Mouse (Mus musculus) small intestine, adult 2 months (tissue): ENCODE data around the gene Cntn2.

ENCODE experiments used
- CTCF ChIP-seq: fragments of 200-500 bp; IDR thresholded peaks from 2 replicates; pipeline ENCODE4 v1.5.1; 2012; ENCODE audit warnings: low read depth, mild to moderate bottlenecking, control low read depth, inconsistent platforms, low read length, moderate library complexity, mixed read lengths; ENCODE audit not compliant: insufficient replicate concordance, insufficient read length; ENCODE audit errors: extremely low read depth
- POLR2A ChIP-seq: fragments of 200-500 bp; IDR thresholded peaks from 2 replicates; pipeline ENCODE4 v1.6.1; 2012; ENCODE audit warnings: low read depth, mild to moderate bottlenecking, control low read depth, inconsistent platforms, low read length, moderate library complexity

- TF ChIP-seq CTCF (no peak), POLR2A (no peak)
These were observed 63.6 kb downstream of the Cntn2 start for GRCm38 (mm10) chr1:132479438-132479837.
